Mouse (Mus musculus): ENCODE data around the gene Nhs.

DNA sequence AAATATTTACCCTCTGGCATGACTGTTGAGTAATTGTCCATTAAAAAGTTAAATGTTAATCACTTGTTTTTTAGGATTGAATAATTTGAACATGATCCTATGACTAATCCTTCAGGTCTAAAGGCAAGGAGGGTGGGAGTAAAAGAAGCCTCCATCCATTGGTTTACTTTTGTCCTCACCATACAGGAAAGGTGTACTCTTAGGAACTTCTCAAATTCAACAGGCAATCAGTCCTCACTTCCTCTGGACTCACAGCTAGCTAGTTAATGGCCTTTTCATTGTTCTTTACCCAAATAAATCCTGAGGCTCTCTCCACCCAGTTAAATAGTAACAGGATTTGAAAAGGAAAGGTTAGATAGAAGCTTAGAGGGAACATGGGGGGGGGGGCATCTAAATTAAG lies 196.2 kb downstream of the Nhs start:
- TF ChIP-seq UBTF (IDR thresholded peaks at IDR 0.05; ENCODE audit: low read depth, low read length), result no peak
- TF ChIP-seq TBP (conservative IDR thresholded peaks at IDR 0.05; ENCODE audit: low read depth, low read length), result no peak
- no peak for TF ChIP-seq MAX (IDR thresholded peaks at IDR 0.05; ENCODE audit: low read length)
- TF ChIP-seq CTCF (conservative IDR thresholded peaks at IDR 0.05 in 1 of 2, IDR thresholded peaks at IDR 0.05 in 1 of 2; ENCODE audit: low read depth in 2 of 2, low read length in 2 of 2), result no peak
- TF ChIP-seq ELF1 (IDR thresholded peaks at IDR 0.05; ENCODE audit: low read depth, low read length), result no peak
- TF ChIP-seq TCF12 (IDR thresholded peaks at IDR 0.05; ENCODE audit: low read depth, low read length), result no peak
- TF ChIP-seq ZKSCAN1 (IDR thresholded peaks at IDR 0.05; ENCODE audit: borderline replicate concordance, low read depth, low read length), result no peak
- TF ChIP-seq SIN3A (IDR thresholded peaks at IDR 0.05; ENCODE audit: low read length), result no peak
- no peak for TF ChIP-seq MAFK (IDR thresholded peaks at IDR 0.05; ENCODE audit: insufficient replicate concordance, low read length)
- TF ChIP-seq USF2 (conservative IDR thresholded peaks at IDR 0.05; ENCODE audit: low read depth, low read length), result no peak
- no peak for TF ChIP-seq POLR2A (IDR thresholded peaks at IDR 0.05; ENCODE audit: low read depth, low read length)
